Mouse (Mus musculus) hindbrain, embryonic 10.5 days (tissue): ENCODE measurements around the gene Chd9. TPM values are rescaled to one million over a fixed set of nuclear protein-coding genes. Genes with fewer than 3 reads are reported as not detected.
"Not testable (repeated sequence)": the region's sequence is repeated elsewhere in the genome, so short reads cannot be mapped to it uniquely, and the experiment has no call there.

Experiments
- DNase-seq: peaks from one replicate; pipeline ENCODE4 v3.0.0-alpha.2; 2017; ENCODE audit warnings: low spot score
- H3K27ac ChIP-seq: fragments of 300-500 bp; sonication (generic); 2 replicates; pipeline ENCODE4 v1.5.1; 2016; ENCODE audit warnings: mild to moderate bottlenecking, moderate library complexity
- H3K27me3 ChIP-seq: fragments of 300-500 bp; sonication (generic); 2 replicates; pipeline ENCODE4 v1.6.1; 2016; ENCODE audit warnings: mild to moderate bottlenecking; ENCODE audit not compliant: poor library complexity, insufficient read depth, severe bottlenecking
- H3K36me3 ChIP-seq: fragments of 300-500 bp; sonication (generic); 2 replicates; pipeline ENCODE4 v1.6.1; 2016; ENCODE audit warnings: mild to moderate bottlenecking, moderate library complexity
- H3K4me1 ChIP-seq: fragments of 300-500 bp; sonication (generic); replicated peaks from 2 replicates; pipeline ENCODE4 v1.6.1; 2016; ENCODE audit warnings: mild to moderate bottlenecking
- H3K4me3 ChIP-seq: fragments of 300-500 bp; sonication (generic); 2 replicates; pipeline ENCODE4 v1.5.1; 2016; ENCODE audit warnings: mild to moderate bottlenecking, moderate library complexity
- H3K9me3 ChIP-seq: fragments of 300-500 bp; sonication (generic); 2 replicates; pipeline ENCODE4 v1.6.1; 2016; ENCODE audit warnings: mild to moderate bottlenecking, moderate library complexity
- WGBS: fragments of 180-500 bp; shearing (Covaris S2); methylation state at CpG from one replicate; pipeline ENCODE4 v1.1.7; 2016; 5-methylcytosine and 5-hydroxymethylcytosine counted together
- polyA plus RNA-seq: library from polyadenylated mRNA; unstranded; fragments of >200 nt; fragmentation: Nextera tagmentation; extraction: Ambion mirVana; gene quantifications from 2 replicates; pipeline ENCODE4 v1.2.1, GENCODE M21; 2016

Chd9 gene
- polyA plus RNA-seq, 1 experiment from 2014 or later, result 40.2 TPM

DNA sequence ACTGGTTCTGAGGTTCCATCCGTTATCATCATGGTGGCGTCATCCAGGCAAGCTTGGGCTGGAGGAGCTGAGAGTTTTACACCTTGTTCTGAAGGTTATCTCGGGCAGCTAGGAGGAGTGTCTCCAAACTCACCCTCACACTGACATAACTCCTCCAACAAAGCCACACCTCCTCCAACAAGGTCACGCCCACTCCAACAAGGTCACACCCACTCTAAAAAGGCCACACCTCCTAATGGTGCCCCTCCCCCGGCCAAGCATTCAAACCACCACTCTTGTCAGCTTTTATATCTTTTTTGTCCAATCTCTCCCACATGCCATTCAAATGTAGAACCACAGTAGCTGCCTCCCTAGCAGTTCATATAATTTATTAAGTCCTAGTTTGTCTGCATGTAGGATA, 53.0 kb downstream of the Chd9 start:
- H3K27ac ChIP-seq, result no peak overlapping the region
- H3K9me3 ChIP-seq, result no peaks in the 10 kb centered on the region
- H3K27me3 ChIP-seq, result peaks cover 19% of the 10 kb centered on the region
- 89% methylated on average over 5 of the region's 5 CpGs for WGBS
- no peaks in the 10 kb centered on the region for H3K36me3 ChIP-seq
- H3K4me3 ChIP-seq, result no peak overlapping the region
- DNase-seq, result no peak
- peaks cover 48% of the 10 kb centered on the region for H3K4me1 ChIP-seq

DNA sequence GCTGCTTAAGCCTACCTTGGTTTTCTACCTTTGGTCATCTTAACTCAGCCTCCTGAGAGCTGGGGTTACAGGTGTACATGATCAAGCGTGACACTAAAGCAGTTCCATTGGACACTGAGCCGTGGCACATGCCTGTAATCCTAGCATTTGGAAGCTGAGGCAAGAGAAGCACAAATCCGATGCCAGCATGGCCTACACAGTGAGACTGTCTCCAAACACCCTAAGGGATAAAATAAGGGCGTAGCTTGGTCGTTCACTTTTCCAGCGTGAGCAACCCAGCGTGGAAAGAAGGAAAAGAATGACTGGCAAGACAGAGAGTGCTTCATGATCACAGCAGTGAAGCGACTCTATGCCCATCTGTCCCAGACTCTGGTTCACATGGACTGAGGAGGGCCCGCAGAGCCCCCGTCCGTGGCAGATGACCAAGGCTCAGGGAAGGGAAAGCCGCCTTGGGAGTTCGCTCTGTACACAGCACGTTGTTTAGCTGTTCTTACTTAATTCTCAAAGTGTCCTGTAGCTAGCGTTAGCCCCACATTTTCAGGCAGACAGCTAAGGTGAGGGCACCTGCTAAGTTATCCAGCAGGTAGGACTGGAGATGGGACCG, 54.0 kb downstream of the Chd9 start:
- H3K27ac ChIP-seq, result no peak overlapping the region
- WGBS, result 86% methylated on average over 16 of the region's 16 CpGs

DNA sequence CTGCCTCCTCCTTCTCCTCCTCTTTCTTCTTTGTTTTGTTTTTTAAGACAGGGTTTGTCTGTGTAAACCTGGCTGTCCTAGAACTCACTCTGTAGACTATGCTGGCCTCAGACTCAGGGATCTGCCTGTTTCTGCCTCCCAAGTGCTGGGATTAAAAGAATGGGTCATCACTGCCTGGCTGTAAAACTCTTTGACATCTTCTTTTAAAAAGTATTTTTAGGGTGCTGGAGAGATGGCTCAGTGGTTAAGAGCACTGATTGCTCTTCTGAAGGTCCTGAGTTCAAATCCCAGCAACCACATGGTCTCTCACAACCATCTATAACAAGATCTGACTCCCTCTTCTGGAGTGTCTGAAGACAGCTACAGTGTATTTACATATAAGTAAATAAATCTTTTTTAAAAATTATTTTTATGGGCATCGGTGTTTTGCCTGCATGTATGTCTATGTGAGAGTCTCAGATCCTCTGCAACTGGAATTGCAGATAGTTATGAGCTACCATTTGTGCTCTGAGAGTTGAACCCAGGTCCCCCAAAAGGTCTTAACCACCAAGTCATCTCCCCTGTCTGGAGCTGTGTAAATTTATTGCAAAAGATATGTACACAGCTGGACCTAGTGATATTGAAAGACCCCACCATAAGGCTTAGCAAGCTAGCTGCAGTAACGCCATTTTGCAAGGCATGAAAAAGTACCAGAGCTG, 57.7 kb downstream of the Chd9 start:
- Histone ChIP-seq H3K9me3 (no peaks in the 10 kb centered on the region), H3K27me3 (peaks cover 12% of the 10 kb centered on the region), H3K36me3 (no peaks in the 10 kb centered on the region), H3K4me1 (peaks cover 10% of the 10 kb centered on the region; the same call in 1 of the 2 replicates), H3K4me3 (no peak overlapping the region), H3K27ac (no peak overlapping the region)
- DNase-seq, result no peak
- 75% methylated on average over 2 of the region's 2 CpGs for WGBS

More for the DNA sequence above, 54.0 kb downstream of the Chd9 start:
- DNase-seq, result no peak
- Histone ChIP-seq H3K27me3 (peaks cover 19% of the 10 kb centered on the region), H3K36me3 (no peaks in the 10 kb centered on the region), H3K4me3 (no peak overlapping the region), H3K9me3 (no peaks in the 10 kb centered on the region), H3K4me1 (peaks cover 38% of the 10 kb centered on the region)

DNA sequence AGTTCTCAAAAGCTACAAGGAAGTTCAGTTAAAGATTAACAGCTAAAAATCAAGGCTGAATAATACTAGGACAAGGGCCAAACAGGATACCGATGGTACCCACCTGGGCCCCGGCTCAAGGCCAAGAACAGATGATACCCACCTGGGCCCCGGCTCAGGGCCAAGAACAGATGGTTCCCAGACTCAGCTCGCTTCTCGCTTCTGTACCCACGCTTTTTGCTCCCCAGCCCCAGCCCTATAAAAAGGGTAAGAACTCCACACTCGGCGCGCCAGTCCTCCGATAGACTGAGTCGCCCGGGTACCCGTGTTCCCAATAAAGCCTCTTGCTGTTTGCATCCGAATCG, 58.2 kb downstream of the Chd9 start:
- not testable (repeated sequence) for H3K4me1 ChIP-seq, H3K4me3 ChIP-seq, H3K36me3 ChIP-seq, DNase-seq, H3K27ac ChIP-seq, H3K9me3 ChIP-seq
- WGBS, result no CpG with 5 or more reads among the region's 15 CpGs
- peaks cover 12% of the 10 kb centered on the region for H3K27me3 ChIP-seq

DNA sequence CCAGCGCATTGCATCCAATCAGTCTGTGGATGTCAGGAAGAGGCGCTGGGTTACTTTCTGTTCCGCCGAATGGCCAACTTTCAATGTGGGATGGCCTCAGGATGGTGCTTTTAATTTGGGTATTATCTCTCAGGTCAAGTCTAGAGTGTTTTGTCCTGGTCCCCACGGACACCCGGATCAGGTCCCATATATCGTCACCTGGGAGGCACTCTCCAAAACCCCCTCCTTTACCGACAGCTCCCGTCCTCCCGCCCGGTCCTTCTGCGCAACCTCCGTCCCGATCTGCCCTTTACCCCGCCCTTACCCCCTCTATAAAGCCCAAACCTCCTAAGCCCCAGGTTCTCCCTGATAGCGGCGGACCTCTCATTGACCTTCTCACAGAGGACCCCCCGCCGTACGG, 59.2 kb downstream of the Chd9 start:
- not testable (repeated sequence) for H3K36me3 ChIP-seq, H3K4me1 ChIP-seq, H3K27ac ChIP-seq, H3K9me3 ChIP-seq, DNase-seq
- Histone ChIP-seq H3K27me3 (peaks cover 12% of the 10 kb centered on the region), H3K4me3 (peak overlapping the region; percentile 44)
- no CpG with 5 or more reads among the region's 20 CpGs for WGBS

DNA sequence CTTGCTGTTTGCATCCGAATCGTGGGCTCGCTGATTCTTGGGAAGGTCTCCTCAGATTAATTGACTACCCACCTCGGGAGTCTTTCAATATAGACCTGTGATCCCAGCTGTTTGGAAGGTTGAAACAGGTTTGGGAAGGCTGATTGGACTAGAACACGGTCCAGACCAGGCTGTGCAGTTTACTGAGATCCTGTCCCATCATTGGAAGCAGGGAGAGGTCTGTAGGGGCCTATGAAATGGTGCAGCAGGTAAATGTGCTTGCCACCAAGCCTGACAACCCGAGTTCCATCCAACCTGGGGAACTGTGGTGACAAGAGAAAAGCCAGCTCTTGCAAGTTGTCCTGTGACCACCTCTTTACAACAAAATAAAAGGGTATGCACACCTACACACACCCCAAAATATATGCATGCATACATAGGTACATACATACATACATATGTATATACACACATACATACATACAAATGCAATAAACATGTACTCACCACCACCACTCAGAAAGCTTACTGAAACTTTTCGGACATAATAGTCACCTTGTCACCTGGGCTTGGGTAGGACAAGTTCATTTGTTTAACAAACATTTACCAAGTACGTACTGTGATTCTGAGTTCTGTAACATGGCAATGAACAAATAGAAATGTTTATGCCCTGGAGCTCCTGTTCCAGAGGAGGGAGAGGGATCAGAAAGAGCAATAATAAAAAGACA, 63.9 kb downstream of the Chd9 start:
- no peak overlapping the region for H3K4me3 ChIP-seq
- no peak overlapping the region for H3K27ac ChIP-seq
- WGBS, result 94% methylated on average over 8 of the region's 8 CpGs
- peaks cover 14% of the 10 kb centered on the region for H3K4me1 ChIP-seq
- no peaks in the 10 kb centered on the region for H3K27me3 ChIP-seq
- H3K36me3 ChIP-seq, result peaks cover 3% of the 10 kb centered on the region; the same call in 1 of the 2 replicates
- no peak for DNase-seq
- H3K9me3 ChIP-seq, result no peaks in the 10 kb centered on the region

DNA sequence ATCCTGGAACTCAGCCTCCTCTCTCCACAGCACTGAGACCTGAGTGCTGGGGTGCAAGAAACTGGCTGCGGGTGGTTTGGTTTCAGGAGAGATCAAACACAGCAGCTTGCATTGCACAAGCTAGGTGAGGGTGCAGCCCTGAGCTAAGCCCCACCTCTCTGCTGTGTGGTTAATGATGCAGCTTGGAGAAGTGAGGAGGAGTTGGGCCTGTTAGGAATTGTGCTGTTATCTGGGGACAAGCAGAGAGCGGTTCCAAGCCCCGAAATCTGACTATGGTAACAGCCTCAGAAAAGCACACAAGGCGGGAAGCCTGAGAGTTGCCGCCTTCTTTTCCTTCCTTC, 64.4 kb downstream of the Chd9 start:
- 92% methylated on average over 5 of the region's 5 CpGs for WGBS
- Histone ChIP-seq H3K36me3 (peaks cover 3% of the 10 kb centered on the region; the same call in 1 of the 2 replicates), H3K9me3 (no peaks in the 10 kb centered on the region), H3K4me3 (no peak overlapping the region), H3K4me1 (peaks cover 19% of the 10 kb centered on the region), H3K27me3 (no peaks in the 10 kb centered on the region), H3K27ac (no peak overlapping the region)
- DNase-seq, result no peak

DNA sequence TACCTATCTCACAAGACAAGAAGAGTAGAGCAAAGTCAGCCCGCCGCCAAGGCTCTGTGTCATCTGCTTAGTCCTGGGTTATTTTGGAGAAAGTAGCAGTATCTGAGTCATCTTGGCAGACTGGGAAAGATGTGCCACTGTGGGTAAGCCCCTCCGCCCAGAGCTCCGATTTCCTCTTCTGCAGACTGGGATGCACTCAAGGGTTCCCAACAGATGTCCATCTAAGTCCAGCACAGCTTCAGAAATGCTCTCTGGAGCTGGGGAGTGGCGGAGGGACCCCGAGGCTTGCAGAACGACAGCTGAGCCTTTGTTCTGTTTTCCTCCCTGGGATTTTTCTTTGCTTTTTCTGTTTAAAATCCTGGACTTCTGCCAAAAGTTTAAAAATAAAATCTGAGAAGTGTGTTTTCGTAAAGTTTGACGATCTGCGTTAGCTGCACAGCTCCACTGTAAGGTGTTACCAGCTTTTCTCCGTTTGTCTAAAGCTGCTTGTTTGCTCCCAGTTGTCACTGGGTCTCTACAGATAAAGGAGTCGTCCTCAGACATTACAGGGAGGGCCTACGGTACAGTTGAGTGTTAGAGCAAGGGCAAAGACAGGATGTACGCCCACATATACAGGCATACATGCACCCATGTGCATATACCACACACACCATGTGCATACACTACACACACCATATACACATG, 66.2 kb downstream of the Chd9 start:
- peaks cover 3% of the 10 kb centered on the region; the same call in 1 of the 2 replicates for H3K36me3 ChIP-seq
- H3K9me3 ChIP-seq, result no peaks in the 10 kb centered on the region
- H3K4me1 ChIP-seq, result peaks cover 26% of the 10 kb centered on the region
- H3K4me3 ChIP-seq, result no peak overlapping the region
- H3K27me3 ChIP-seq, result no peaks in the 10 kb centered on the region
- 0 out of 2 replicates have a peak overlapping the region, but pooled peaks have one; percentile 29 for H3K27ac ChIP-seq
- DNase-seq, result no peak
- 85% methylated on average over 14 of the region's 14 CpGs for WGBS

DNA sequence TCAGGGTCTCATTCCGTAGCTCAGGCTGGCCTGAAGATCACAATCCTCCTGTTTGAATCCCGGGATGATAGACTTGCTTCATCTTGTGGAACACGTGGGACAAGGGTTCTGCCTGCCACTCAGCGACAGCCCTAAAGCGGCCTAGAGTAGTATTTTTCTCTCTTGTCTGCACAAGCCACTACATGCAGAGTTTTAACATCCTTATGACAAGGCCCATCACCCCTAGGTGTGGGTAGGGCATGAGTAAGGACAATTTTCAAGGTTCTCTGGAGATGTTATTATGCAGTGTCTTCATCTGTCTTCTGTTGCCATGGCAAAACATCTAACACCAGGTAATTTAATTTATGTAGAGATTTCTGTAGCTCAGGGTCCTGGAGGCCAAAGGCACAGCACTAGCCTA, 69.2 kb downstream of the Chd9 start:
- no peak for DNase-seq
- no peaks in the 10 kb centered on the region for H3K9me3 ChIP-seq
- no peaks in the 10 kb centered on the region for H3K27me3 ChIP-seq
- peaks cover 26% of the 10 kb centered on the region for H3K4me1 ChIP-seq
- peak overlapping the region; percentile 41; the same call in 1 of the 2 replicates for H3K27ac ChIP-seq
- H3K4me3 ChIP-seq, result no peak overlapping the region
- H3K36me3 ChIP-seq, result no peaks in the 10 kb centered on the region
- 58% methylated on average over 5 of the region's 5 CpGs for WGBS

DNA sequence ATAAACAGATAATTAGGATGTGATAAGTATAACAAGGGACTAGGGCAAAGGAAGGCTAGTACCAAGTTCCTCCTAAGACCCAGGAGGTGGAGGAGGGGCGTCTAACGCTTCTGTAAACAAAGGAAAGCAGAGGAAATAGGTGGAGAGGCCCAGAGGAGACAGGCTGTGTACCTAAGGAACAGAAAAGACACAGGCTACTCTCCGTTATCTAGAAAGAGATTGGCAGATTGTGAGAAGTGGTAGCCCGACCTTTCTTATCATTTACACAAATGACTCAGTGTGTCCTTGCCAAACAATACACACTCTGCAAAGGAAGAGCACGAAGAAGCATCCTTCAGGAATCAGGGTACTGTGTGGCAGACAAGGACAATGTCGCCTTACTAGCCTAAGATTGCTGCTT, 70.4 kb downstream of the Chd9 start:
- no peak overlapping the region for H3K27ac ChIP-seq
- DNase-seq, result no peak

DNA sequence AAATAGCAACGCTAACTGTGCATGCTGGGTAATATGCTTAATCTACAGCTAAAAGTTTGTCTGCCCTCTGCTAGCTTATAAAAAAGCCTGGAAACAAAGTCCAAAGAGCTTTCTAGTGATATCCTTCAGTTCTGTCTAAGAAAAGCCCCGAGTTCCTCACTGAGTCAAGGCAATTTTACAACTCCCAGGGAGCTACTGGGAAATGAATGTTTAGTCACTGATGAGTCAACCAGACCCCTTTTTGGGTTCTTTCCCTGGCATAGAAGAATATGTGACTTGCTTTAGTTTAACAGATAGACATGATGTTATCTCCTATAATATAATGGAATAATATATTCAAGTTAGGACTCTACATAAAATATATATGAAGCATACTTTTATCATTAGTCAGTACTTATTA, 73.8 kb downstream of the Chd9 start:
- Histone ChIP-seq H3K4me3 (no peak overlapping the region), H3K4me1 (peaks cover 24% of the 10 kb centered on the region), H3K36me3 (no peaks in the 10 kb centered on the region), H3K27ac (no peak overlapping the region), H3K27me3 (peaks cover 6% of the 10 kb centered on the region), H3K9me3 (no peaks in the 10 kb centered on the region)
- DNase-seq, result no peak
- 89% methylated on average over 2 of the region's 2 CpGs for WGBS

More for the DNA sequence above, 70.4 kb downstream of the Chd9 start:
- 38% methylated on average over 6 of the region's 6 CpGs for WGBS
- H3K4me3 ChIP-seq, result no peak overlapping the region
- H3K36me3 ChIP-seq, result no peaks in the 10 kb centered on the region
- H3K27me3 ChIP-seq, result no peaks in the 10 kb centered on the region
- H3K4me1 ChIP-seq, result peaks cover 26% of the 10 kb centered on the region
- no peaks in the 10 kb centered on the region for H3K9me3 ChIP-seq

DNA sequence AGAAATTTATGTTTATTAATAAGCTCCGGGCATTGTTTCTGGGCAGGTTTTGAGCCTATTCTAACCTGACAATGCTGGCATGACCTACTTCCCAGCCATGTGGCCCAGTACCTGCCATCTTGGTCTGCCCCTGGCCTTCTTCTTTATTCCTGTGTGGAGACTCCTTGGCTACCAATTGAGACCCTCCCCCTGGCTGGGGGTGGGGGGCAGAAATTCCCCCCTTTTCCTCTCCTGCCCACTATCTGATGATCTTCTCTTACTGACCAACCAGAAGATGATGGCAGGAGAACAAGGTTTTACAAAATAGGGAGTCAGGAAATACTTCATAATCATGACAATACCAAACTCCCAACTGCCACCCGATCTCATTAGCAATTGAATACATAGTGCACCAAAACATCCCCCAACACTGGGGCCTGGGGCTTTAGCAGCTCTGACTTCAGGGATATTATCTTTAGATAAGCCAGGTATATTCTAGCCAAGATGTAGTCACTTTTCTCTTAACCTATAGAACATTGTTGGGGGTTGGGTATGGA, 76.1 kb downstream of the Chd9 start:
- no peak for DNase-seq
- H3K27me3 ChIP-seq, result peaks cover 13% of the 10 kb centered on the region
- 70% methylated on average over 2 of the region's 2 CpGs for WGBS
- H3K36me3 ChIP-seq, result no peaks in the 10 kb centered on the region
- no peaks in the 10 kb centered on the region for H3K9me3 ChIP-seq
- H3K27ac ChIP-seq, result peak overlapping the region; percentile 66
- peaks cover 28% of the 10 kb centered on the region for H3K4me1 ChIP-seq
- H3K4me3 ChIP-seq, result no peak overlapping the region
